Mouse (Mus musculus): ENCODE measurements around the gene Sema6b.

The Sema6b gene

GRCm38 (mm10) chr17:56139858-56140595 is at the start of gene Sema6b:
TSS of gene Sema6b (minus strand) at chr17:56140343.
- DNase-seq (ENCODE audit: low spot score in 2 of 2): peak; percentile 83 to 85

DNA sequence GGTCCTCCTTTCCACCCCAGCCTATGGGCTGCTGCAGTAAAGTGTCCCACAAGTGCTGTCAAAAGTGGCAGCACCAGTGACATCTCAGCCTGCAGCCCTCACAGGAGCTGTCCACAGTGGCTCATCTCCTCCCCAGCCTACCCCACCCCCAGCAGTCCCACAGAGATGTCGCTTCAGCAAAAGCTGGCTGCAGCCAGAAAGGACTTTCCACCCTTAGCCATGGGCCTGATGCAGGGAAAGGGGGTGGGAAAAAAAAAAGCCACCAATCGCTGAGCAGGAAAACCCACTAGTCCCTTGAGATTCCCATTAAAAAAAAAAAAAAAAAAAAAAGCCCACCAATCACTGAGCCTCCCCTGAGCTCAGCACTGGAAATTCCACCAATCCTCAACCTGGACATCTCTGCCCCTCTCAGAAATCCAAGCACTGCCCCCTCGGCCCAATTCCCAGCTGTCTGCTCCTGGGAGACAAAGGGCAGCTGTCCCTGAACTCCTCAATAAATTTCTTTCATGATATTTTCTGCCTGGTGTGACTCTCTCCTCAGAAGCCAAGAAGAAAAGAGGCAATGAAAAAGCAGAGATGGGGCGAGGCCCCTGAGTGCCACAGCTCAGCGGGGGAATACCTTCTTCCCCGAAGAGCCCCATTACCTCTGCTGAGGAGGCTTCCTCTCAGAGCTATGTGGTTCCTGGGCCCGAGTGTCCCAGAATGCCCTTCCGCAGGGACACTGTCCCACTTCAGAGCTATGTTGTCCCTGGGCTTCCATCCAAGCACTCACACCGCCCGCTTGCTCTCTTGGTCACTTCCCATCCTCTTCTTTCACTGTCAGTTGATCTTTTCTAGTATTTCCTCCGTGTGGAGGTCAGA is 45.4 kb upstream of the Sema6b start:
- peak; percentile 28 to 34 for DNase-seq (ENCODE audit: low spot score in 2 of 2)

DNA sequence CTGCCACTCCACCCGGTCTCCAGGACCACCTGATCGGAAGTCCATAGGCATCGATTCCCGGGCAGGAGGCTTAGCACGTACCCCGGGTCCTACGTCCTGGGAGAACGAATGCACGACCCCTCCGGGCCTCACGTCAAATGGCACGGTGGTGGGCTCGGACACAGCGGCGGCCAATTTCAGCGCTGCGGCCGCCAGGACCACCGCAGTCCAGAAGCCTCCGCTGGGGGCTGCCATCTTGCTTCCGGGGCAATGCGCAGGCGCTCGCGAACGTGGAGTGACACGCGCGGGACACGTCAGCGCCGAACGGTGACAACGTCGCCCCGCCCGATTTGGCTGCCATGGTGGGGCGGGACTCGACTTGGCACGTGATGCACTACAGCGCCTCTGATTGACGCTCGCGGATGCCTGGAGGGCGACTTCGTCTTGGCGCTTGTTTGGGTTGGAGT is 43.5 kb upstream of the Sema6b start, which contains the start of gene Mydgf:
Mydgf (minus strand) TSS at position 263 of the 446 bp plus-strand sequence.
- peak; percentile 93 to 97 for DNase-seq (ENCODE audit: low spot score in 2 of 2)

DNA sequence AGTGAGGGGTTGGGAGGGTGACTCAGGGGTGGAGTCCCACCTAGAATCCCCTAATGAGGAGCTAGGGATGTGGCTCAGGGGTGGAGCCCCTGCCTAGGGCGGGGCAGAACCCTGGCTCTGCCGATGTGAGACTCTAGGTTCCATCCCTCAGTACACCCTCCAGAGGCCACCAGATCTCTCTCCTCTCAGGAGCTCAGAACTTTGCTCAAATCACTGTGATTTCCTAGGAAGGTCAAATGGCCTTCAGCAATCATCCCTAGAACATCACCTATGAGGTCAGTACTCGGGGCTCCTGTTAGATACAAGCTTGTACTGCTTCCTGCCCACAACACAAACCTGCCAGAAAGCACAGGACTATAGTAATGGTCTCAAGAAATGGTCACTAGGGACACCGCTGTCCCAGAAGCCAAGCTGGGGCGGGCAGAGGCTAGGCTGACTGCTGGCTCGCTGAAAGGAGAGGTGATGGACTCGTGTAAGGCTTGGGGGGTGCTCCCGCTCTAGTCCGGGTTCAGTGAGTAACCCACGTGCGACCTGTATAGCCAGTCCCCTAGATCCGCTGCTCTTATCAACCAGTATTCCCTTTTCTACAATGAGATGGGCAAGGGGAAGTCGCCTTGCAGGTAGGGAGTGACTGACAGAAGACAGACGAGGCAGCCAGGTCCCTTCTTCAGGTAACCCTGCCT is 43.0 kb upstream of the Sema6b start:
- DNase-seq (ENCODE audit: low spot score in 2 of 2): no peak

GRCm38 (mm10) chr17:56175416-56175815 is 35.3 kb upstream of the Sema6b start:
- no peak for DNase-seq (ENCODE audit: low spot score in 2 of 2)

DNA sequence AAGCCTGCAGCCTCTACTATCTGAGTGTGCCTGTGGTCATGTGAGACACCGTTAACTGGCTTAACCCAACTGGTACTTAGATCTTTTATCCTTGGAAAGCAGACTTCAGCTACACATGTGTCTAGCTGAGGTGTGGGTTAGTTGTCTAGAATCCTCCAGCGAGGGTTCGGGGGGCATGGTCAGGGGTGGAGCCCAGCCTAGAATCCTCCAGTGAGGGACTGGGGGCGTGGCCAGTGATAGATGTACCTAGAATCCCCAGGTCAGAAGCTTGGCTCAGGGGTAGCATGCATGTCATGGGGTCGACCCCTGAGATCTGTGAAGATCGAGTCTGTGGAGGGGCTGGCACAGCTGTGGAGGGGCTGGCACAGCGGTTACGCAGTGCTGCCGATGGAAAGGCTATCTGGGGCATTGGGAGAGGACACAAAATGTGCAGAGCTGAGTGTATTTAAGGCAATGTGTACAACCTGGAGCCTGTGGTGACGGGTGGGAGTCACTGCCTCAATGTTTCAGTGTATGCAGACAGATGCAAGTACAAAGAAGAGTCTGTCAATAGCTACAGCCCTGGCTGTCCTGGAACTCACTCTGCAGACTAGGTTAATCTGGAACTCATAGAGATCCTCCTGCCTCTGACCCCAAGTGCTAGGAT is 33.4 kb upstream of the Sema6b start:
- DNase-seq (ENCODE audit: low spot score in 2 of 2): no peak

DNA sequence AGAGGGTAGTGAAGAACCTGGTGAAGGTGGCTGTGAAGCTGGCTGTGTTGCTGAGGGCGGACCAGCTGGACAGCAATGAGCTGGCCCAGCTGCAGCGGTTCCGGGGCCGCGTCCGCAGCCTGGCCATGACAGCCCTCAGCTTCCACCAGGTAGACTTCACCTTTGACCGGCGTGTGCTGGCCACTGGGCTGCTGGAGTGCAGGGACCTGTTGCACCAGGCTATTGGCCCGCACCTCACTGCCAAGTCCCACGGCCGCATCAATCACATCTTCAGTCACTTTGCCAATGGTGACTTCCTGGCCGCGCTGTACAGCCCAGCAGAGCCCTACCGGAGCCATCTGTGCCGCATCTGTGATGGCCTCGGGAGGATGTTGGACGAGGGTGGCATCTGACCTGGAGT is 31.7 kb upstream of the Sema6b start:
- DNase-seq (ENCODE audit: low spot score in 2 of 2): no peak

DNA sequence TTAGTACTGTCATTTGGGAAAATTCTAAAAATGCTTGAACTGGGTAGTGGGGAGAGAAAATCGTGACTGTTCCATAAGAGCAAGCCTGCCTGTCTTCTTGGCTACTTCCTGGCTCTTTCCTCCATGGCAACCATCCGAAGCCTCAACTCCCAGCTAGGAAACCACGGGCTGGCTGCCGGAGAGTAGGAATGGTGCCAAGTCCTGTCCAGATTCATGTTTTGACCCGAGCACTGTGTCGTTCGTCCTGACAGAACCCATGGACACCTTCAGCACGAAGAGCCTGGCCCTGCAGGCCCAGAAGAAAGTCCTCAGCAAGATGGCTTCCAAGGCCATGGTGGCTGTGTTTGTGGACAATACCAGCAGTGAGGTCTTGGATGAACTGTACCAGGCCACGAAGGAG is 31.3 kb upstream of the Sema6b start:
- DNase-seq (ENCODE audit: low spot score in 2 of 2): no peak

DNA sequence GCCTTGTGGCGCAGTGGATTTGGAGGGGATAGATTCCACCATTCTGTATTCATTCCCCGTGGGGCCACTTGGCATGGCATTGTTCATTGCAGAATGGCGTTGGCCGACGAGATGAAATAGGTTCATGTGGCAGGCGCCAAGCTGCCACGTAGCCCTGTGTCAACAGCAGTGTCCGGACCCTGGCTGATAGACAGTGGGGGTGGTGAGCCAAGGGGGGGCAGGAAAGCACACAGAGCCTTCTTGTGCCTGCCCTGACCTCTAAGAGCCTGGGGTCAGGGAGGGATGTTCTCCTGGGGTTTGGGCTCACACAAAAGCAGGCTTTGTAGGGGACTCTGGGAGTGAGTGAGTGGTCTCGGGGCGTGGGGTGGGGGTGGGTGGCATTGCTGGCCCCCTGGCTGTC is 30.5 kb upstream of the Sema6b start:
- no peak for DNase-seq (ENCODE audit: low spot score in 2 of 2)

GRCm38 (mm10) chr17:56169830-56170229 is 29.7 kb upstream of the Sema6b start:
- DNase-seq (ENCODE audit: low spot score in 2 of 2): no peak

DNA sequence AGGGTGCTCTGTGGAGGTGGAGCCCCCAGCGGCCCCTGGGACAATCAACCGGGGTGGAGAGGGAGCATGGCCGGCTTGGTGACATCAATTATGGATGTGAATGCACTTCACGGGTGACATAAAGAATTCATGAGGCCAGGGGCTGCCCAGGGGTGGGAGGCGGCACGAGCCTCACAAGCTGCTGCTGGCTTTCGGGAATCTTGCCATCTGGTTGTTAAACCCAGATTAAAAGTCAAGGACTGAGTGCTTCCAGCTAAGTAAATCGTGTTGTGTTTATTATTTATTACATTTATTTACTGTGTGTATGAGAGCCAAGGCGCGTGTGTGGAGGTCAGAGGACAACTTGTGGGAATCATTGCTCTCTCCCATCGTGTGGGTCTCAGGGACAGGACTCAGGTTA is 25.5 kb upstream of the Sema6b start:
- DNase-seq (ENCODE audit: low spot score in 2 of 2): no peak

DNA sequence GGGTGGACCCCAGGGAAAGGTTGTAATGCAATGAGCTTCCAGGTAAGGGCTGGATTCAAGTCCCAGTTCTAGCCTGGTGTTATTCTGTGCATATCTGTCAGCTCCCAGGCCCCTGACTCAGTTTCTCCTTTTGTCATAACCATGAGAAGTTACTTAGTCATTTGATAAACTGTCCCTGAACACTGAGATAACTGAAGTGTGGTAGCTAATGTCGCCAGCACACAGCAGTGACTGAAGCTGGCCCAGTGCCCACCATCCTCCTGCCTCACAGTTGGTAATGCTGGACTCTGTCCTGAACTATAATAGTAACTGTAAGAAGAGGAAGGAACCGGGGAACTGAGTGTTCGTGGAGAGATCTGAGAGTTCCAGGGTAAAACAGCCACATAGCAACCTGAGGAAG is 24.4 kb upstream of the Sema6b start:
- DNase-seq (ENCODE audit: low spot score in 2 of 2): no peak

DNA sequence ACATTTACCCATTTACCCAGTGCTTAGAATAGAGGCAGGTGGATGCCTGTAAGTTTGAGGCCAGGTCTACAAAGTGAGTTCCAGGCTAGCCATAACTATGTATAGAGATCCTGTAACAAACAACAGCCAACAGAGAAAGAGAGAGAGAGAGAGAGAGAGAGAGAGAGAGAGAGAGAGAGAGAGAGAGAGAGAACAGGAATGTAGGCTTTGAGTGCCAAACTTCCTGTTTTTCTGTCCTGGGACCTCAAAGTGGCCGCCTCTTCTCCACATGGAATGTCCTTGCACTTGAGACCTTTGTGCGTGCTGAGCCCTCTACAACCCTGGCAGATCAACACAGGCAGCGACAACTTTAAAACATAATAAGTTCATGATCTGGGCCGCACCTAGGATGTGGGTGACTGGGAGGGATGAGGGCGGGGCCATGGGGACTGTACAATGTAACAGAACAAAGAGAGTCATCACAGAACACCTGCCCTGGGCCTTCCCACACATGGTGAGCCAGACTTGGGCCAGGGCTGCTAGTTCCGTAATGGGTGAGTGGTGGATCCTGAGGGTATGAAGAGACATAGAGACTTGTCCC is 23.5 kb upstream of the Sema6b start:
- no peak for DNase-seq (ENCODE audit: low spot score in 2 of 2)

GRCm38 (mm10) chr17:56162231-56162774 is 22.2 kb upstream of the Sema6b start, which contains the start of gene Tnfaip8l1:
TSS of gene Tnfaip8l1 (plus strand) at chr17:56162477.
- DNase-seq (ENCODE audit: low spot score in 2 of 2): peak; percentile 96 to 97

DNA sequence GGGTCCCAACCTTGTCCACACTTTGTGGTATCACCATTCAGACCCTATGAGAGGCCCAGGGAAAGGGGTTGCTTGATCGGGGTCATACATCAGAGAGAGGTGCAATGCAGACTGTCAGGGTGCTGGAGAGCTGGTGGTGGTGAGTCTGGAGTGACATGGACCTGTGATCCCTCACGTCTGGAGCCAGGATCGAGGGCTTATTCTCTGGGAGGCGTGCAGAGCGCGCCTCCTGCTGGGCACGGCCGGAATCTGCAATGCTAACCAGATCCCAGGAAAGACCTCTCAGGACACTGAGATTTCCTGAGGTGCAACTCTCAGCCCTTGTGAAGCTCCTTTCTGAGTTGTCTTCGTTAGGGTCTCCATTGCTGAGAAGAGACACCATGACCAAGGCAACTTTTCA is 19.6 kb upstream of the Sema6b start:
- peak; percentile 53 to 63 for DNase-seq (ENCODE audit: low spot score in 2 of 2)

- DNase-seq (ENCODE audit: low spot score in 2 of 2): no peak
These were observed 13.5 kb upstream of the Sema6b start for GRCm38 (mm10) chr17:56153643-56154042.

DNA sequence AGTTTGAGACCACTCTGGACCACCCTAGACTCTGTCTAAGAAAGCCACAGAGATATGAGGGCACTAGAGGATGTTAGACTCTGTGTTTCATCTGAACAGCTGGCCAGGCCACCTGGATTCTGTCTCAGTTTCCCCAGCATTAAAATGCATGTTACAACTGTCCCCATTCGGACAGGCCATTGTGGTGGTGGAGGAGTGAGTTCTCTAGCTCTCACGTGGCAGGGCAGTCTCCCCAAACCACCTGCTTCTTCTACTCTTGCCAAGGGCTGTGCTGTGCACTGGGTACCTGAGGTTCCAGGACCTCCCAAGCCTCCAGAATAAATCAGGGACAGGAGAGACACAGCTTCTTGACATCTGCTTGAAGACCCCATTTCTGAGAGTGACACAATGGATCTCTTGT is 9.8 kb upstream of the Sema6b start:
- no peak for DNase-seq (ENCODE audit: low spot score in 2 of 2)

DNA sequence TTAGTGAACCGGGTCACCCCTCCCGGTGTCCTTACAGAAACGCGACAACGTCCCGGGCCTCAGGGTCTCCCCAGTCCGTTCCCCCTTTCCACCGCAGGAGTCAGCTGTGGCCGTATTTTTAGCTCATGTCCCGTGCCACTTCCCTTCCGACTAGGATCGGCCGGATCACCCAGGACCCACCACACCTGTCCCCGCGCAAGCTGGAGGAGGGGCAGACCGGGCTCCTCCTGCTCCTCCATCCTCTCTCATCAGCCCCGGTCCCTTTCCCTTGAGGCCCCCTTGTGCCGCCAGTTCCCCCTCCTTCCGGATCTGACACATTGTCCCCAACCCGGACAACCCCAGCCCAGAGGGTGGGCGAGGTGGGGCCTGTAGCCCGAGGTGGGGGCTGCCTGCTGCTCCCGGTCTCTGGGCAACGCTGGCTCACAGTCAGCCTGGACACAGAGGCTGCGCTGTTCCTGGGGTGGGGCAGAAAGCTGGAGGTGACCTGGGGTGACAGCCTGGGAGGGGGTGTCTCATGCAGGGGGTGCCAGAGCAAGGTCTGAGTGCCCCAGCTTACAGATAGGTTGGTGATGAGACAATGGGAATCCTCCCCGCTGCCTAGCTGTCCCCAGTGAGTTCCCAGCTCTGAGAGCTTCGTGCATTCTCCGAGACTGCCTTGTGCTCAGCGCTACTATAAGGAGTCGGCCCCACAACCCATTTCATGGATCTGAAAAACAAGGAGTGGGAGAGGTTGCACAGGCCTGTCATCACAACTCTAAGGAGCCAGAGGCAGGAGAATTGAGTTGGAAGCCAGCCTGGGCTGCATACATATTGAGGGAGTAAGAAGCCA is 8.9 kb upstream of the Sema6b start:
- DNase-seq (ENCODE audit: low spot score in 2 of 2): no peak

GRCm38 (mm10) chr17:56148280-56148679 is 8.1 kb upstream of the Sema6b start:
- DNase-seq (ENCODE audit: low spot score in 2 of 2): no peak

DNA sequence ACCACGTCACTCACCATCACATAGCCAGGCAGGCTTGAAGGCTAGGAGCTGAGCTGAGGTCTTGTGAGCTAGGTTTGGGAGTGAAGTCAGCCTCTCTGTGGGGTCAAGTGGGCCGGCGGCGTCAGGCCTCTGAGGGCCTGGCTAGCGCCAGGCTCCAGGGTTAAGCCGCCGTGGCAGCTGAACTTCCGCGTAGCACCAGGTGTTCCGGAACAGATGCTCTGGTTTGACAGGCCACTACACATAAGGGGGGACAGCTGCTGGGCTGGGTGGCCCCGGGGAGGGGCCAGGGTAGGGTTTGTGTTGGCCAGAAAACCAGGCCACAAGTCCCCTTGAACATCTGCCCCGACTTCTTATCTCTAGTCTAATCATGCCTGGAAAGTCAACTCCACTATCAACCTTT is 7.3 kb upstream of the Sema6b start:
- no peak for DNase-seq (ENCODE audit: low spot score in 2 of 2)

Data from frontal cortex, postnatal 36 days (tissue).